Comparison of ENCODE assay signal across 8 mouse cellular contexts in the genomic region with DNA sequence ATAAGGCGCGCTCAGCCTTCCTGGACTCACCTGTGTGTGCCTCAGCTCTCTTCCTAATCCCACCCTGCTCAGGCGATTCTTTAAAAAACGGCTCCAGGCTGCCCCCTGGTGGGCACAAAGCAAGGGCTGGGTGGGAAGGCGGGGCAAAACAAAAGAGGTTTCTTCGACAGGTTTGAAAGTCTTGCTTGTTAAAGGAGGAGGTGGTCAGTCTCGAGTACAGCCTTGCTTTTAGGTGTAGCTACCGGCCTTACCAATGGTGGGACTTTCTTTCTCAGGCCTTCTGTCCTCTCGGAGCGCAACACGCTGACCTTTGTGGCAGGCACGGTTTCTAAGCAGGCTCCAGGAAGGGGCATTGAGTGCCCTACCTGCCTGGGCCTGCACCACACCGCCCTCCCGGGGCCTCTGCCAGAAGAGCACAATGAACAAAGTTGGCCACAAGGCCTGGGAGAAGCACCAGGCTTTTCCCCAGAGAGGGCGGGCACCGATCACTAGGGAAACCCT.
DNase-seq lines count a peak whose midpoint lies in the region; ATAC-seq and TF ChIP-seq lines count a peak whose summit lies in the region.

No protein-coding gene starts in this region.

- no peaks in the 10 kb centered on the region for H3K79me2 ChIP-seq in liver, adult 2 months (ENCODE audit: control insufficient read depth, insufficient read depth, low read length)

- H3K4me1 ChIP-seq in embryonic facial prominence, embryonic 12.5 days, result peaks cover 60% of the 10 kb centered on the region
- H3K4me1 ChIP-seq in hindbrain, embryonic 14.5 days (replicated peaks; ENCODE audit: control insufficient read depth, insufficient read depth, low read length), result no peaks in the 10 kb centered on the region; the same call in 1 of the 2 replicates
- peaks cover 30% of the 10 kb centered on the region for H3K4me1 ChIP-seq in liver, adult 2 months (ENCODE audit: control insufficient read depth, insufficient read depth, low read length)
- no peaks in the 10 kb centered on the region; the same call in 1 of the 2 replicates for H3K4me1 ChIP-seq in midbrain, postnatal 0 days (ENCODE audit: insufficient read depth, low read length)

- H3K9me3 ChIP-seq in embryonic facial prominence, embryonic 12.5 days, result no peaks in the 10 kb centered on the region
- H3K9me3 ChIP-seq in hindbrain, embryonic 14.5 days (ENCODE audit: control insufficient read depth, low read length), result no peaks in the 10 kb centered on the region
- H3K9me3 ChIP-seq in midbrain, postnatal 0 days (ENCODE audit: low read length), result no peaks in the 10 kb centered on the region

- peak; percentile 82 for TF ChIP-seq CTCF in liver, adult 2 months (IDR thresholded peaks at IDR 0.05; ENCODE audit: low read depth, low read length)
- peak; percentile 85 for TF ChIP-seq CTCF in midbrain, postnatal 0 days (IDR thresholded peaks at IDR 0.05)

- H3K4me2 ChIP-seq in embryonic facial prominence, embryonic 12.5 days (replicated peaks), result peak overlapping the region; percentile 36
- H3K4me2 ChIP-seq in hindbrain, embryonic 14.5 days (replicated peaks), result peak overlapping the region; percentile 33
- H3K4me2 ChIP-seq in midbrain, postnatal 0 days (ENCODE audit: low read depth, low read length, poor library complexity, severe bottlenecking), result peak overlapping the region; percentile 21; the same call in 1 of the 2 replicates

- TF ChIP-seq POLR2A in liver, adult 2 months (IDR thresholded peaks at IDR 0.05; ENCODE audit: extremely low read depth, insufficient read depth, low read length), result no peak

- H3K9ac ChIP-seq in embryonic facial prominence, embryonic 12.5 days, result peak overlapping the region; percentile 29; the same call in 1 of the 2 replicates
- peak overlapping the region; percentile 8; the same call in 1 of the 2 replicates for H3K9ac ChIP-seq in hindbrain, embryonic 14.5 days
- H3K9ac ChIP-seq in liver, adult 2 months (ENCODE audit: low read depth, low read length), result peak overlapping the region; percentile 63
- no peak overlapping the region for H3K9ac ChIP-seq in midbrain, postnatal 0 days (replicated peaks; ENCODE audit: low read length, poor library complexity, severe bottlenecking)

- H3K4me3 ChIP-seq in embryonic facial prominence, embryonic 12.5 days, result no peak overlapping the region
- no peak overlapping the region for H3K4me3 ChIP-seq in hindbrain, embryonic 14.5 days (replicated peaks; ENCODE audit: low read length)
- peak overlapping the region; percentile 50 for H3K4me3 ChIP-seq in liver, adult 2 months (ENCODE audit: insufficient read depth, low read depth, low read length)
- H3K4me3 ChIP-seq in midbrain, postnatal 0 days (ENCODE audit: low read depth, low read length), result no peak overlapping the region

- no peaks in the 10 kb centered on the region for H3K27me3 ChIP-seq in embryonic facial prominence, embryonic 12.5 days
- no peaks in the 10 kb centered on the region for H3K27me3 ChIP-seq in hindbrain, embryonic 14.5 days (ENCODE audit: control insufficient read depth, insufficient read depth, low read length)
- no peaks in the 10 kb centered on the region for H3K27me3 ChIP-seq in liver, adult 2 months (ENCODE audit: control insufficient read depth, insufficient read depth, low read length)
- no peaks in the 10 kb centered on the region for H3K27me3 ChIP-seq in midbrain, postnatal 0 days (ENCODE audit: insufficient read depth, low read length)

- 10% methylated on average over 16 of the region's 16 CpGs for WGBS in embryonic facial prominence, embryonic 12.5 days
- WGBS in hindbrain, embryonic 14.5 days, result 10% methylated on average over 16 of the region's 16 CpGs
- 18% methylated on average over 16 of the region's 16 CpGs for WGBS in liver, adult 2 months
- 13% methylated on average over 16 of the region's 16 CpGs for WGBS in midbrain, postnatal 0 days

- H3K36me3 ChIP-seq in embryonic facial prominence, embryonic 12.5 days, result no peaks in the 10 kb centered on the region
- H3K36me3 ChIP-seq in hindbrain, embryonic 14.5 days (replicated peaks; ENCODE audit: control insufficient read depth, insufficient read depth), result no peaks in the 10 kb centered on the region
- H3K36me3 ChIP-seq in liver, adult 2 months (ENCODE audit: control insufficient read depth, insufficient read depth, low read length), result no peaks in the 10 kb centered on the region
- no peaks in the 10 kb centered on the region for H3K36me3 ChIP-seq in midbrain, postnatal 0 days (ENCODE audit: insufficient read depth, low read length)

- ATAC-seq in frontal cortex, adult (ENCODE audit: low TSS enrichment), result peak; percentile 68
- ATAC-seq in embryonic facial prominence, embryonic 12.5 days (ENCODE audit: insufficient number of reproducible peaks, insufficient read depth, low FRiP score, low TSS enrichment), result no peak
- peak; percentile 81 for ATAC-seq in hindbrain, embryonic 14.5 days (ENCODE audit: low FRiP score)
- peak; percentile 77 for ATAC-seq in midbrain, postnatal 0 days (ENCODE audit: low FRiP score)

- DNase-seq in frontal cortex, postnatal 36 days (ENCODE audit: low spot score in 2 of 2), result no peak
- DNase-seq in adrenal gland, postnatal 10 days, result peak; percentile 84
- DNase-seq in hindbrain, embryonic 14.5 days (ENCODE audit: low spot score), result peak; percentile 88
- DNase-seq in liver, adult 2 months (ENCODE audit: extremely low read depth, low read depth, low spot score), result peak; percentile 74
- peak; percentile 73 for DNase-seq in midbrain, postnatal 0 days (ENCODE audit: low spot score)
- DNase-seq in testis, postnatal 10 days (ENCODE audit: low spot score), result peak; percentile 86

- H3K27ac ChIP-seq in embryonic facial prominence, embryonic 12.5 days, result 0 out of 2 replicates have a peak overlapping the region, but pooled peaks have one; percentile 37
- H3K27ac ChIP-seq in hindbrain, embryonic 14.5 days, result no peak overlapping the region; the same call in 1 of the 2 replicates
- peak overlapping the region; percentile 63 for H3K27ac ChIP-seq in liver, adult 2 months (replicated peaks; ENCODE audit: insufficient read depth, low read depth, low read length)
- peak overlapping the region; percentile 65 for H3K27ac ChIP-seq in midbrain, postnatal 0 days (ENCODE audit: low read depth, low read length)

Comparison
In these comparisons a context has a peak if more than half of its experiments do, and no peak if none do; other contexts are left out.
1. DNase-seq: peak in adrenal gland, postnatal 10 days (single experiment), hindbrain, embryonic 14.5 days (single experiment), liver, adult 2 months (single experiment), midbrain, postnatal 0 days (single experiment) and testis, postnatal 10 days (single experiment); none in frontal cortex, postnatal 36 days (0 of 2).
2. Peak in every context shown above with its lines, with median percentiles within 50 percentile points of each other: H3K4me2 ChIP-seq.